Mouse (Mus musculus): ENCODE measurements around the gene Farp2.

Farp2 gene

GRCm38 (mm10) chr1:93563224-93563623 lies 51.3 kb downstream of the Farp2 start:
- no peak for DNase-seq (ENCODE audit: low spot score in 2 of 2)

GRCm38 (mm10) chr1:93563649-93564048 lies 51.8 kb downstream of the Farp2 start:
- no peak for DNase-seq (ENCODE audit: low spot score in 2 of 2)

GRCm38 (mm10) chr1:93564781-93565180 lies 52.9 kb downstream of the Farp2 start:
- DNase-seq (ENCODE audit: low spot score in 2 of 2) = no peak

- DNase-seq (ENCODE audit: low spot score in 2 of 2) = no peak
These were observed 55.1 kb downstream of the Farp2 start for GRCm38 (mm10) chr1:93567013-93567412.

- no peak for DNase-seq (ENCODE audit: low spot score in 2 of 2)
These were observed 56.0 kb downstream of the Farp2 start for GRCm38 (mm10) chr1:93567717-93568497.

- no peak for DNase-seq (ENCODE audit: low spot score in 2 of 2)
These were observed 65.2 kb downstream of the Farp2 start for GRCm38 (mm10) chr1:93577066-93577465.

- peak in 1 of 2 experiments; percentile 16 for DNase-seq (ENCODE audit: low spot score in 2 of 2)
These were observed 66.0 kb downstream of the Farp2 start for GRCm38 (mm10) chr1:93577861-93578260.

GRCm38 (mm10) chr1:93581545-93581944 lies 69.7 kb downstream of the Farp2 start:
- no peak for DNase-seq (ENCODE audit: low spot score in 2 of 2)

GRCm38 (mm10) chr1:93588346-93588745 lies 76.5 kb downstream of the Farp2 start:
- DNase-seq (ENCODE audit: low spot score in 2 of 2) = no peak

GRCm38 (mm10) chr1:93593960-93594359 lies 82.1 kb downstream of the Farp2 start:
- no peak for DNase-seq (ENCODE audit: low spot score in 2 of 2)

GRCm38 (mm10) chr1:93595916-93596315 lies 84.0 kb downstream of the Farp2 start:
- DNase-seq (ENCODE audit: low spot score in 2 of 2) = no peak

- no peak for DNase-seq (ENCODE audit: low spot score in 2 of 2)
These were observed 91.0 kb downstream of the Farp2 start for GRCm38 (mm10) chr1:93602911-93603310.

- no peak for DNase-seq (ENCODE audit: low spot score in 2 of 2)
These were observed 92.0 kb downstream of the Farp2 start for GRCm38 (mm10) chr1:93603921-93604320.

- no peak for DNase-seq (ENCODE audit: low spot score in 2 of 2)
These were observed 95.5 kb downstream of the Farp2 start for GRCm38 (mm10) chr1:93607090-93608083.

- no peak for DNase-seq (ENCODE audit: low spot score in 2 of 2)
These were observed 96.9 kb downstream of the Farp2 start for GRCm38 (mm10) chr1:93608696-93609245.

- DNase-seq (ENCODE audit: low spot score in 2 of 2) = no peak
These were observed 97.9 kb downstream of the Farp2 start for GRCm38 (mm10) chr1:93609762-93610161.

GRCm38 (mm10) chr1:93618059-93618748 lies 106.3 kb downstream of the Farp2 start:
- DNase-seq (ENCODE audit: low spot score in 2 of 2) = no peak

GRCm38 (mm10) chr1:93618948-93619347 lies 107.1 kb downstream of the Farp2 start:
- no peak for DNase-seq (ENCODE audit: low spot score in 2 of 2)

GRCm38 (mm10) chr1:93624502-93624901 lies 112.6 kb downstream of the Farp2 start:
- DNase-seq (ENCODE audit: low spot score in 2 of 2) = no peak

GRCm38 (mm10) chr1:93630796-93631195 lies 118.9 kb downstream of the Farp2 start:
- no peak for DNase-seq (ENCODE audit: low spot score in 2 of 2)

- no peak for DNase-seq (ENCODE audit: low spot score in 2 of 2)
These were observed 120.8 kb downstream of the Farp2 start for GRCm38 (mm10) chr1:93632723-93633122.

- DNase-seq (ENCODE audit: low spot score in 2 of 2) = peak in 1 of 2 experiments; percentile 54
These were observed 122.6 kb downstream of the Farp2 start for GRCm38 (mm10) chr1:93634481-93634891.

Measured in frontal cortex, postnatal 14 days (tissue).